Mouse (Mus musculus): ENCODE data around the gene OR5BS1P.
A peak's percentile ranks its signal among the peaks of the same experiment; 100 is the strongest.
"Not testable (repeated sequence)": the region's sequence is repeated elsewhere in the genome, so short reads cannot be mapped to it uniquely, and the experiment has no call there.

OR5BS1P gene

DNA sequence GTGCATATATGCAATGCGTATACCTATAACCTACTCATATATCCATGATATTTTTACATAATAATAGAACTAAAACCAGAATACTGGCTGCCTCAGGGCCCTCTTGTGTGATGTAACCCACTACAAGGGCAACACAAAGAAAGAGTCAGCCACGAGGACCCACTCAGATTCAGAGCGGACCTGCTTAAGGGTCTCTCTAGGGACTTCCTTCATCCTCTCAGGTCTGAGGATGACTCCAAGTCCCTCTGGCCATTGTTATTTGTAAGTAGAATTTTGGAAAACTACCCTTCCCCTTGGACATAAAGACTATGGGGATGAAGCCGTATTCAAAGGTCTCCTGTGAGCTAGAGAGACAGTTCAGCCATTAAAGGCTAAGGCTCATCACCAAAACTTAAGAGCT lies at the start of gene OR5BS1P:
Gene OR5BS1P, plus strand, starts transcription at position 301 of the 400 bp plus-strand sequence.
- DNase-seq (ENCODE audit: low spot score in 2 of 2): no peak

DNA sequence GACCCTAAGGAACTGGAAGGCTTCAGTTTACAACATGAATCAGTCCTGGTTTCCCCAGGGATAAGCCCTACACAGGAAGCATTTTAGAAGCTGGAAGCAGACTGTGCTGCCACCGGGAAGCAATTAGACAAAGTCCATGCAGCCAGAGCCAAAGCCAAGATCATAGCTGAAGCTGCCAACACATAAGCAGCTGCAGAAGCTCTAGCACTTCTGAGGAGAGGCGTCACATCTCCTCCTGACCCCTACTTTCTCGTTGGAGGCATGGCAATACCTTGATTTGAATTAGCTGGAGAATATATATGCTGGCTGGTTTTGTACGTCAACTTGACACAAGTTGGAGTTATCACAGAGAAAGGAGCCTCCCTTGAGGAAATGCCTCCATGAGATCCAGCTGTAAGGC lies 48.8 kb upstream of the OR5BS1P start:
- no peak for DNase-seq (ENCODE audit: low spot score in 2 of 2)

DNA sequence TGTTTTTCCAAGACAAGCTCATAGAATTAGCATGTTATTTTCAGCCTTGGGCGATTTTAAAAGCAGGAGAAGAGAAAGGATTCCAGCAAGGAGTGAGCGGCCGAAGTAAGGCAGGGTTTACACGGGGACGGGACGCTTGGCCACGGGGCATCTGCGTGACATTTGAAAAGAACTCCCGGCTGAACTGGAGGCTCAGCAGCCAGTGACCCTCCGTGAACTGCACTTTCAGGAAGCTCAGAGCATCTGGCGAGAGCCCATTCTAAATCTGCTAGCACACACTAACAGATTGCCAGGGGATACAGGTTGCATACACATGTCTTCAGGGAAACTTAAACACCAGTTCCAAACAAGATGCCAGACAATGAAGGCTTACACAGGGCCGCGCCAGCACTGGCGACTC lies 45.4 kb upstream of the OR5BS1P start:
- DNase-seq (ENCODE audit: low spot score in 2 of 2): no peak

DNA sequence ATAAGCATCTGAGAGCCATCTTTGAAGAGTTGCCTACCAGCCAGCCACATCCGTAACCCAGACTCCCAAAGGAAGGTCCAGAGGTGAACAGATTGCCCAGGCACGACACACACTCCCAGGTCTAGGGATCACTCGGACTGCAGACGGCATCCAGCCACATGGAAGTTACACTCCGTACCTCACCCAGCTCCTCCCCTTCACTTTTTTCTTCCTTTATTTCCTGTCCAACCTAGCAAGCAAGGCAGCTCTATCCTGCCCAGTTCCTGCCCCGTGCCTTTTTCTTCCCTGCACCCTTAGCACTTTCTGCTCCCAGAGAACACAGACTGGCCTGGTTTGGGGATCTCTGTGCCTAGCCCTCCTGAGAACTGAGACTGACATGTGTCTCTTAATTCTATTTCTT lies 44.9 kb upstream of the OR5BS1P start:
- DNase-seq (ENCODE audit: low spot score in 2 of 2): no peak

DNA sequence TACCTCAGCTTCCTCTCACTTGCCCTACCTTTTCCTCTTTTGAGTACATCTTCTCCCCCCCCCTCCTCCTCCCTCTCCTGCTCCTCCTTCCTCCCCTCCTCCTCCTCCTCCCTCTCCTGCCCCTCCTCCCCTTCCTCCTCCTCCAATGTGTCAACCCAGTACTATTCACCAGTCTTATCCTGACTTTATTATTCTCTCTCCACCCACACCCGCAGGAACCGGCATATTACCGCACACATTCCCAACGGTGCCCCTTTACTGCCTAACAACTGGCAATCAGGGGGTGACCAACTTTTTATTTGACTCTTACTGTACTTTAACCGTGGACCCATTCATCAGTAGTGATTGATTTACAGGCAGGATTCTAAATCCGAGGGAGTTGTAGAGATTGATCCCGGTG lies 44.5 kb upstream of the OR5BS1P start:
- no peak for DNase-seq (ENCODE audit: low spot score in 2 of 2)

DNA sequence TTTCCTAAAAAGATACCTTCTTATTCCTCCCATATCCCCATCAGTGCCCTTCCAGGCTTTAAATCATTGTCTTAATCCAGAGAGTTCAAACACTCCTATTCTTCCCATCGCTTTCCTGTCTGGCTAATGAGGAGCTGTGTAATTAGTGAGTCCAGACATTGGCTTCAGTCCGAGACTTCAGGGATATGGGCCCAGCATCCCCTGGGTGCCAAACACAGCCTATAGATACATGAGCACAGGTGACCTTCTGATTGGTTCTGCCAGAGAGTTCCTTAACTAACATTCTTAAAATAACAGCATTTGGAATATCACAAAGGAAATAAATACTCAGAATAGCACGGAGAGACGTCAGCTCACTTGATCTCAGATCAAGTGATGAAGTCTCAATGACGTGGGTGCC lies 38.8 kb upstream of the OR5BS1P start, which contains the start of gene Olfr282:
Gene Olfr282, plus strand, starts transcription at position 301 of the 400 bp plus-strand sequence.
- DNase-seq (ENCODE audit: low spot score in 2 of 2): not testable (repeated sequence)

DNA sequence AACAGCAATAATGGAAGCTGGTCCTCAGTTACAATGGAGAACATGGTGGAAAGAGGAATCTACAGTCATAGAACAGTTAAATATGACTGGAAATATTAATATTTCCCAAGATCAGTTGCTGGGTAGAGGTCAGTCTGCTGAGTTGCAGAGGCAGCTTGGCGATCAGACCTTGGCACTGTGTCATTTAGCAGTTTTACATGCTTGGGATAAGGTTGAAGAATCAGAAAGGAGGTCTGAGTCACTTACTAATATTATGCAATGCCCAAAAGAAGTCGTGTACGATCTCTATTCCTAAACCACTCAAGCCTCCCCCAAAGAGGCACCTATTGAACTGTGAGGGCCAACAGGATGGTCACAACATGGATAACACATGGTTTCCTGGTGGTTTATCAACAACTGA lies 25.1 kb upstream of the OR5BS1P start:
- no peak for DNase-seq (ENCODE audit: low spot score in 2 of 2)

DNA sequence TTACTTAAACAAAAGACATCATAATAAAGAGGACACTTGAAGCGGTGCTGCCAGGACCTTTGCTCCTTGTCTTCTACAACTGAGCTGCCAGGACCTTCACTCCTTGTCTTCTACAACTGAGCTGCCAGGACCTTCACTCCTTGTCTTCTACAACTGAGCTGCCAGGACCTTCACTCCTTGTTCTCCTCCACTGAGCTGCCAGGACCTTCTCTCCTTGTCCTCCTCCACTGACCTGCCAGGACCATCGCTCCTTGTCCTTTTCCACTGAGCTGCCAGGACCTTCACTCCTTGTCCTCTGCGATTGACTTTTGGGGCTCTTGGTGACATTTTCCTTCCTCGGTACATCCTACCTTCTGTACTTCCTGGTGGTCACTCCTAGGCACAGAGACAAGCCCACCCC lies 21.2 kb upstream of the OR5BS1P start:
- DNase-seq (ENCODE audit: low spot score in 2 of 2): no peak

DNA sequence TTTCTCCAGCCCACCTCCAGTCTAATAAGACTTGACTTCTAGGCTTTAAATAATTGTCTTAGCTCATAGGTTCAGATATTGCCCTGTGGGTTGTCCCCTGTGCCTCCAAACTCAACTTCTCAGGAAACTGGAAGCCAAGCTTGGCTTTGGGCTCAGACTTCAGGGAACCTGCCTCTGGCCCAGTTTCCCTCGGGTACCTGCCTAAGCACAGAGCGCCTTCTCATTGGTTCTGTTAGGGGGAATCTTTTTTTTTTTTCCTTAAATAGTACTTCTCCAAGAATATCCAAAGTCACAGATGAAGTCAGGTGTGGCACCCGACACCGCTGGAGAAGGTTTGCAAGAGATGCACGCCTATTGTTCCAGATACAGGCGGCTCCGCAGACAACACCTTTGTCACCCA lies 17.4 kb upstream of the OR5BS1P start, which contains the start of gene Olfr281:
Gene Olfr281, plus strand, starts transcription at position 301 of the 400 bp plus-strand sequence.
- no peak for DNase-seq (ENCODE audit: low spot score in 2 of 2)

DNA sequence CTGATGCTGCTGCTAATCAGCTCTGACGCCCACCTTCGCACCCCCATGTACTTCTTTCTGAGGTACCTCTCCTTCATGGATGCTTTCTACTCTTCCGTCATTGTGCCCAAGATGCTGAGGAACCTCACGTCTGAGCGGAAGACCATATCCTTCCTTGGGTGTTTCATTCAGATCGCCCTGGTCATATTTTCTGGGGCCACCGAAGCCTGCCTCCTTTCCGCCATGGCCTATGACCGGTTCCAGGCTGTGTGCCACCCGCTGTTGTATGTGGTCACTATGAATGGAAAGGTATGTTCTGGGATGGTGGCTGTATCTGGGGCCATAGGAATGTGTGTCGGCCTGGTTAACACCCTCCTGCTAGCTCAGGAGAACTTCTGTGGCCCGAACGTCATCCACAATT lies 1.8 kb downstream of the OR5BS1P start:
- no peak for DNase-seq (ENCODE audit: low spot score in 2 of 2)

DNA sequence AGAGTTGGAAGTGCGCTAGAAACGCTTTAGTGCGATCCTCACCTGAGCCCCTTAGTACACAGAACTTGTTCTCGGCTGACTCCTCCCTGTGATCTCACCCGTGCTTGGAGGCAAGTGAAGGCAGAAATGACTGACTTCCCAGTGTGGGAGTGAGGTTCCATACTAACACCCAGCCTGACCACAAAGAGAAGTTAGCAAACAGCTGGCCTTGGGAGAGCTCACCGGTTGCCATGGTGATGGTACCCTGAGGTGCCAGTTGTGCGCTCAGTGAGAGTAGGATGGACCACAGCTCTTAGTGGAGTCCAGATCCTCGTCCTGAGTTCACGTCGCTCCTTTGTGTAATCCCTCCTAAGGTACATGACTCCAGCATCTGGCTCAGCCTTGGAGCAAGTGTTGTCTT lies 5.3 kb downstream of the OR5BS1P start:
- no peak for DNase-seq (ENCODE audit: low spot score in 2 of 2)

DNA sequence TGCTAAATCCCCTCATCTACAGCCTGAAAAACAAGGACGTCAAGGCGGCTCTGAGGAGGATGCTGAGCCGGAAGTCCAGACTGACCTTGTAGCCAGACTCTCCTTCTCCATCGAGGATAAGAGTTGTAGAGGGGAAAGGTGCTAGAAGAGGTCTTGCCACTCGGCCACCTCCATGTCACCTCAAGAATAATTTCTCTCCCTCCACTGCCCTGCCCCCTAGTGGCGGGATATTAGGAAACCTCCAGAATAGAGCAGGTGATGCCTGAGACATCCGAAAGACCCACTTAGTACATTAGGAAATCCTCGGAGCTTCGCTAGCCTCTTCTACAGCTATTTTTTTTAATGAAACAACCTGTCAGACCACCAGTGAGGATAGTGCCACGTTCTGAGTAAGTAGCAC lies 5.7 kb downstream of the OR5BS1P start:
- DNase-seq (ENCODE audit: low spot score in 2 of 2): peak in 1 of 2 experiments; percentile 54

DNA sequence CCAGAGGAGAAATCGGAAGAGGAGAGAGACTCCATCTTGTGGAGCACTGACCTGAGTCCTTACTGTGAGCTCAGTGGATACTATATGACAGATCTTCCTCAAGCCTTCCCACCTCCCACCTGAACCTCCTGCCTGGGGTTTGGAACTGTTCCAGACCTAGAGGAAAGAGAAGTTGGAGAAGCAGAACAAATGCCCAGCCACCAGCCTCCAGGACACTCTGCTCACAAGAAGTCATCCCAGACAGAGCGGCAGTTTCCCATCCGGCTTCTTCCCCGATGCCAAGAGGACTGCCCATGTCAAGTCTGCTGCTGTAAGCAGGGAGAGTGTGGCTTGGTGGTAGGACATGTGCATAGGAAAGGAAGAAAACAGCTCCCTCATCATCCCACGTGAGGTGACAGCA lies 6.6 kb downstream of the OR5BS1P start:
- no peak for DNase-seq (ENCODE audit: low spot score in 2 of 2)

DNA sequence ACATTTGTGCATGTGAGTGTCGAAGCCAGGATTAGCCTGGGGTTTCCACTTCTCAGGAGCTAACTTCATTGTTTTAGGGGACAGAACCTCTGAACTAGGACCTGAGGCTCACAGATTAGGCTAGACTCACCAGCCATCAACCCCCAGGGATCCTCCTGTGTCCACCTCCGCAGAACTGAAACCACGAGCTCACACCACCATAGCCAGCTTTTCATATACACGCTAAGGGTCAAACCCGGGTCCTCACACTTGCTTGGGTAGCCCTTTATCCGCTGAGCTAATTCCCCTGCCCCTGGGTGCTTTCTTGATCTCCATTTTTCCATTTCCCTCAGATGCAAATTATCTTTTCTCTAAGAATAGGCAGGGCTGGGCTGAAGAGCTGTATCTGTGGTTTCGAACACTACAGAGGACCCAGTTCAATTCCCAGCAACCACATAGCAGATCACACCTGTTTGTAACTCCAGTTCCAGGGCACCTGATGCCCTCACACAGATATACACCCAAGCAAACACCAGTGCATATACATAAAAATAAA lies 9.9 kb downstream of the OR5BS1P start:
- DNase-seq (ENCODE audit: low spot score in 2 of 2): no peak

DNA sequence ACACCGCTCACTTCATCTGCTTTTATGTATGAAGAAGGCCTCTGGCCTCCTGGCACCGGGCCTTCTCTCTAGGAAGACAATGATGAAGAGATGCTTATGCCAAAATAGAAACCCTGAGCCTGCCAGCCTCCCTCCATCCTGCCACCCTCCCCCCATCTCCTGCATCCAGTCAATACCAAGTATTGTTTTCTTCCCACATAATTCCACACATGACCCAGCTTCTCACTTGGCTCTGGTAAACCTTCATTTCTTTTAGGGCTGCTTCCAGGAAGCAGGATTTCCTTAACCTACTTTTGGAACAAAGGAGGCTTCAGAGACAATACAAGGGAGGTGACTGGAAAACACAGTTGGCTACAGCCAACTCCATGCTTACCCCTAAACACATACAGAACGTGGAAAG lies 13.0 kb downstream of the OR5BS1P start, which contains the start of gene Lalba:
Gene Lalba, minus strand, starts transcription at position 21 of the 400 bp plus-strand sequence.
- DNase-seq (ENCODE audit: low spot score in 2 of 2): no peak

DNA sequence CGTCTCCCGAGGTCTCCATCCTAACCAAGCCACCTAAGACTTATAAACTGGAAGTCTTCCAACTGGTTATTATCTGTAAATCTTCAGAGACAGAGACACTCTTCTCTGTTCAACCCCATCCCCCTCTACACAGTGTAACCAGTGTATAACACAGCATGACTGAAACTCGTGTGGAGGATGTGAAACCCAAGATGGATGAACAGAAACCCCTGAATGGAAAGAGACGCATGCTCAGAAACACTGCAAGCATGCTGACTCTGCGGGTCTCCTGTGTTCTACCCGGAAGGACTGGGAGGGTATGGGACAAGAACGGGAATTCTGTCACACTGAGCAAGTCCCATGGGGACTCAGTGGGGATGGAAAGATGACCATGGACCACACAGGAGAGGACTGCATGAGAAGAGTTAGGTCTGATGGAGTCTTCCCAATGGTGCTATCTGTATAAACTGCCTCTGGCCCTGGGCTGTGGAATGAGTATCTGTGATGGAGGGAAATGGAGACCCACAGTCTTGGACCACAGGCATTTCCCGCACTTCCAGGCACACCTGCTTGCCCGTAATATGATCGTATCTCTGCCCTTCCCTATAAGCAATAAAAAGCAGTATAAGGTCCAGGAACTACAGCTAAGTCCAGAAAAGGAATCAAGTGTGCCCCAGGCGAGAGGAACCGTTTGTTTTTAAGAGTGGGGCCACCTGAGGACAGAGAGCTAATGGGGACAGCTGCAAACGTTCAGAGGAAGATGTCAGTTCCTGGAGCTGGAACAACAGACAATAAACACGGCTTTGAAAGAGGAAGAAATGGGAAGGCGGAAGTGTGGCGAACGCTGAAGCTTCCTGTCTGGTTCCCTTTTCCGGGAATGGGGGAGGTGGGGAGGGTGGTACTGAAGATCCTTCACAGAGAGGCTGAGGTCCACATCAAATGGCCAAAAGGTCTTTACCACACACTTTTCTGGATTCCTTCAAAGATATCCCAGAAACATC lies 14.5 kb downstream of the OR5BS1P start:
- DNase-seq (ENCODE audit: low spot score in 2 of 2): peak in 1 of 2 experiments; percentile 37

DNA sequence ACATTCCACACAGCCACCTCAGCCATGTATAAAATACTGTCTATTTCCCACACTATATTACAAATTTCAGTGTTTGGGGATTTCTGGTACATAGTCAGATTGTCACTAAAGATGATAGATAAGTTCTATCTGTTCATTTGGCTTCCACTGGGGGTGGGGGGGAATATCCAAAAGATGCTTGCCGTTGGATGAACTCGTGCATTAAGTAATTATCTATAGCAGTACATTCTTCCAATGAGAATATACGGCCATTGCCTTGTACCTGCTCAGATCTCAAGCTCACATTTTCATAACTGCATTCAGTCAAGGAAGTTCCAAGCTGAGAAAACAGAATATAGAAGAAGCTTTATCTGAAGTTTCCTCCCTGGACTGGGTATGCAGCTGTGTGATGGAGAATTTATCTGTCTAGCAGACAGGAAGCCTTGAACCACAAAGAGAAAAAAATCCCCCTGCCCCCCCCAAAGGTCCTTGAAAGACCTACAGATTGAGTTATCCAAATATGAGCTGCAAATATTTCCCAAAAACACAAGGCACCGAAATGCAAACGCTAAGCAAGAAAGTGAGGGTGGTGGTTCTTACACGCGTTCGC lies 16.8 kb downstream of the OR5BS1P start:
- no peak for DNase-seq (ENCODE audit: low spot score in 2 of 2)

DNA sequence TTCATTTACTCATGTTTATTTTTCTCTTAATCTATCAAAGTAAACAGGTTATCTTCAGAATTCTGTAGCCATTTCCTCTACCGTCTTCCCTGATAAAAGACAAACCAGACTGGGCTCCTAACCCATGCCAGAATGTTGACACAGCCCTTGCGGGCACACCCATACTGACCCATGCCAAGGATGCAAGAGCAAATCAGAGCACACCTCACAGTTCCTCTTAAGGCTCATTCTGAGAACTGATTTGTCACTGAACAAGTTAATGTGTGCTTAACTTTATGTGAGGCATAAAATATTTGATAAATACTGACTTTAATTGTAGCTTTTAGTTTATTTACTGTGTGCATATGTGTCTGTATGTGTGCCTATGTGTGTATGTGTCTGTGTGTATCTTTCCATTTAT lies 21.6 kb downstream of the OR5BS1P start:
- DNase-seq (ENCODE audit: low spot score in 2 of 2): no peak

DNA sequence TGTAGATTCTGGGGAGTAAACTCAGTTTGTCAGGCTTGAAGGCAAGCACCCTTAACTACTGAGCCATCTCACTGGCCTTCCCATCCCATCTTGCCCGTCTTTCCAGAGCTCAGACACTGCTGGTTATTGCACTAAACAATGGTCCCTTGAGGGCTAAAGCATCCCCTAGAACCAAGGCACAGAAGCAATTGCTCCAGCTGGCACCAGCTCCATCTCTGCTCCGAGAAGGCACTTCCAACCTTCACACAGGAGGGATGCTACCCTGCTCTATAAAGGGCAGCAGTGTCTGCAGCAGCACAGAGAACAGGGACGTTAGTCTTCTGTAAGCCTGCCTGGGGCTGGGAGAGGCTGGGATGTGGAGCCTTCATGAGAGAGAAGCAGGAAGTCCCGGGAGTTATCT lies 22.4 kb downstream of the OR5BS1P start, which contains the start of gene Olfr279:
Gene Olfr279, plus strand, starts transcription at position 301 of the 400 bp plus-strand sequence.
- DNase-seq (ENCODE audit: low spot score in 2 of 2): no peak

DNA sequence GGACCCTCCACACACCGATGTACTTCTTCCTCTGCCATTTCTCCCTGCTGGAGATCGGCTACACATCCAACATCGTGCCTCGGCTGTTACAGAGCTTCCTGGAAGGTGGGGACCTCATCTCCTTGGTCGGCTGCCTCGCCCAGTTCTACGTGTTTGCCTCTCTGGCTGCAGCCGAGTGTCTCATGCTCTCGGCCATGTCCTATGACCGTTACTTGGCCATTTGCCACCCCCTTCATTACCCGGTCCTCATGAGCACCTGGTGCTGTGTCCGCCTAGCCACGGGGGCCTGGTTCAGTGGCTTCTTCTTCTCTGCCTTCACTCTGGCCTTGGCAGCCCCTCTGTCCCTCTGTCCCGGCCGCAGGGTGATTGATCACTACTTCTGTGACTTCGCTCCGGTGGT lies 27.9 kb downstream of the OR5BS1P start:
- no peak for DNase-seq (ENCODE audit: low spot score in 2 of 2)

DNA sequence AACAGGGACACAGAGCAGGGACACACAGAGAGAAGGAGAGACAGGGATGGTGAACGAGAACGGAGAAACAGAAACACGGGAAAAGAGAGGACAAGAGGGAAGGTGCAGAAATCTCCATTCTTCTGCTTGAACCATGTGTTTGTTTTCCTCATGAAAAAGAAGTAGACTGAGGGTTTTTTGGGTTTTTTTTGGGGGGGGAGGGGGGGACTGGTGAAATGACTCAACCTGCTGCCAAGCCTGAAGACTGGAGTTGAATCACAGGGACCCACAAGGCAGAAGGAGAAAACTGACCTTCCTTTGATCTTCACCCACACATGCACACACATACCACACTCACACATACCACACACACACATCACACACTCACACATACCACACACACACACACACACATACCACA lies 33.6 kb downstream of the OR5BS1P start:
- no peak for DNase-seq (ENCODE audit: low spot score in 2 of 2)

DNA sequence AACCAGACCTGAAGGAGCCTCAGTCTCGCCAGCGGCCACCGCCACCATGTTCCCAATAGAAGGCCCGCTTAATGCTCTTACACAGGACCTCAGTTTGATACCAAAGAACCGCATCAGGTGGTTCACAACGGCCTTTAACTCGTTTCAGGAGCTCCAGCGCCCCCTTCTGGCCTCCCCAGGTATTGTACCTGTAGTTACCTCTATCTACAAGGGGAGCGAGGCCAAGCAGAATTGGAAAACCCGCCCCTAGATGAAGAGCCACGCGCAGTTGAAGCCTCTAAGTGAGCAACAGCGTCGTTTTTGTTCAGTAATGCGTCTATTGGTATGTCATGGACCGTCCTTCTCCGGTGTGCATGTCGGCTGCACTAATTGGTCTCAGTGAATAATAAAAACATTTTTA lies 34.8 kb downstream of the OR5BS1P start:
- DNase-seq (ENCODE audit: low spot score in 2 of 2): peak; percentile 41 to 81

Measured in natural killer cell, adult 2 months (primary cell).